Mouse (Mus musculus) lung, adult 2 months (tissue): ENCODE results near the gene Klhl5.

Source experiments
- CTCF ChIP-seq: fragments of 200-500 bp; IDR thresholded peaks from 2 replicates; pipeline ENCODE4 v1.5.1; 2011; ENCODE audit warnings: mild to moderate bottlenecking, low read length, control low read depth; ENCODE audit not compliant: insufficient read depth
- POLR2A ChIP-seq: fragments of 200-500 bp; IDR thresholded peaks from 2 replicates; pipeline ENCODE4 v1.6.1; 2011; ENCODE audit warnings: low read depth, mild to moderate bottlenecking, control low read depth, low read length, borderline replicate concordance; ENCODE audit errors: extremely low read depth

- TF ChIP-seq CTCF = no peak
- TF ChIP-seq POLR2A = no peak
Observed at GRCm38 (mm10) chr5:65175035-65175917, 67.9 kb downstream of the Klhl5 start.
